Mouse (Mus musculus) MN1 (cell line): Measurements from ENCODE around the gene Rap1b.

Experiments used
- DNase-seq: peaks from one replicate; pipeline ENCODE4 v3.0.0-alpha.2; 2016; ENCODE audit warnings: low spot score

Rap1b gene

DNA sequence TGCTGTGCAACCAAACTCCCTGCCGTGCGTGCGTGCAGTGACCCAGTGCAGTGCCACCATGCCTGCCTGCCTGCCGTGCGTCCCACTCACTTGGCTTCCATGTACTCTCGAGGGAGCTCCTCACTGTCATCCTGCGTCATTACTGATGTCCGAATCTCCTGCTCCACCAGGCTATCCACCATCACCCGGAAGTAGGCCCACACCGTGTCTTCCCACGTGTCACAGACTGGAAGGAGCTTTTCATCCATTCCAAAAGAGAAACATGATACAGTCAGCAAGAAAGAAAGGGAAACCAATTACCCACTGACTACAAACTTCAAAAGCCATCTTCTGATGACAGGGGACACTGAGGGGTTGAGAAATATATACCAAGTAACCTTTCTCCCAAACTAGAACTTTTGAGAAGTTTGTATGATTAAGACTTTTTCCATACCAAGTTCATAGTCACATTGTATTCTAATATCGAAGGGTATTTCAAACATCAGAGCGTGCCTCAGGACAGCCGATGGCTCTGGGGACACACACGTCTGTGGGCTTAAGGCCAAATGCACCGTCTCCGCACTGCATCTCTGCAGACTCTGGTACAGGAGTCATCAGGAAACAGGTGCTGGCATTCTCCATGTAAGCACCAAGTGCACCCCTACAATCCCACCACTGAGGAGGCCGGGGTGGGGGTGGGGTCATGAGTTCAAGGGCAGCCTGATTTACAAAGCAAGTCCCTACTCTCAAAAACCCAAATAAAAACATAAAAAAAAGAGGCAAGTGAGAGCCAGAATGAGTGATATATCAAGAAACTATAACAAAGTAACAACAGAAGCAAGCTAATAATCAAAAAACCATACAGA lies 75.3 kb downstream of the Rap1b start:
- DNase-seq: no peak

DNA sequence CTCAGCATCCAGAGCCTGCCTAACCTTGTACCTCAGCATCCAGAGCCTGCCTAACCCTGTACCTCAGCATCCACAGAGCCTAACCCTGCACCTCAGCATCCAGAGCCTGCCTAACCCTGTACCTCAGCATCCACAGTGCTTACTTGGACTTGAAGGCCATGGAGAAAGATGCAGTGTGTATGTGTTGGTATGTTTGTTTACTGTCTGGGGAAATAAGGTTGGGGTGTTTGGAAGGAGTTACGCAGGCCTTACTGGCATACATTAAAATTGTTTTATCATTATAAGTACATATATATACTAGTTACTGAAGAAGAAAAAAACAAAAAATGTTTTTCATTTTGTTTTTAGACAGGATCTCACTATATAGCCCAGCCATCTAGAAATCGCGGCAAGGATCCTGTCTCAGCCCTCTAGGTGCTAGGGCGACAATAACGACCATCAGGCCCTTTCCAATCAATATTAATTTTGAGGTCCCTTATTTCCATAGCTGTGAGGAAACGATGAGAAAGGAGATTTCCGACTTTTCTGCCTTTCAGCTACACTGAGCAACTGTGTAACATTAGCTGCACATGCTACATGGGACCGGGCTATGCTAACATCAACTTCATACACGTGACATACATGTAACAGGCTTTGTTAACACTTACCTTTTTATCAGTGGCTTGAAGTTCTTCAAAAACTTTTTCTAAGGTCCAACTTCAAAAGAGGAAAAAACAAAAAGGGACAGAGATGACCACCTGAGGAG lies 76.1 kb downstream of the Rap1b start:
- DNase-seq: no peak

DNA sequence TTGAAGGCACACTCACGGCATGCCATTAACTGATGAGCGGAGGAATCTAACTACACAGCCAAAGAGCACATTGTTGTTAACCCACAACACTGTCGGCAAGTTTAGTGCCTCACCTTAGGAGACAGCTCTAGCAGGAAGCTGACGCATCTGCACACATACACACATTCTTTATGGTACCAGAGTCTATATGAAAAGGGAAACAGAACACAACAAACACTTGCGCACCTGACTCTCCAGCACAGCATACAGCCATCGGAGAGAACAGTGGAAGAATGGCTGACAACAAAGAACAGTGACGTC lies 77.7 kb downstream of the Rap1b start:
- no peak for DNase-seq

DNA sequence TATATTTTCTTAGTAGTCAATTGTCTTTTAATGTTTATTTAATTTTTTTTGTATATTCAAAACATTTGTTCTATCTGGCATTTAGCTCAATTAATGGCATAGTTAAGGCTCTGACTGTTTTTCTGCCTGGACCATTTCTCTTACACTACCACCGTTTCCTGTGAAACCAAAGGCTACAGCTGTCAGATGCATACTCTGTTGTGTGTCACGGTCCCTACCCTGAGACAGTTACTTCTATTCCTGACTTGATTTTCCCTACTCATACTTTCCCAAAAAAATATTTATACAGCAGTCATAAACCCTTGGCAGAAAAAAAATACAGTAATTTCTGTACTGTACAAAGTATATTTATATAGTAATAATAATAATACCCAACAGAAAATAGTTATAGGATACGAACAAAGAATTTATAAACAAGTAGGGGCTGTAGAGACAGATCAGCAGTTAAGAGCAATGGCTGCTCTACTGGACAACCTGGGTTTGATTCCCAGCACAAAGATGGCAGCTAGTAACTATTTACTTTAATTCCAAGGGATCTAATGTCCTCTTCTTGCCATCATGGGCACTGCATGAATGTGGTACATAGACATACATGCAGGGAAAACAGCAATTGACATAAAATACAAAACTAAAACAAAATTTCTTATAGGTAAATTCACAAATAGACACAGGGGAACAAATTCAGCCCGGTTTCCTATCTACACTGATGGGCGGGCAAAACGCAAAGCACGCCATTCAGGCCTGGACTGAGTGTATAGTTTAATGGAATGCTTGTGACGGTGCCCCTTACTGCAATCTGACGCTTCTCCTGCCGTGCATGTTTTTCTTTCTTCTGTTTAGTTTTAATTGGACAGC lies 78.3 kb downstream of the Rap1b start:
- DNase-seq: no peak

DNA sequence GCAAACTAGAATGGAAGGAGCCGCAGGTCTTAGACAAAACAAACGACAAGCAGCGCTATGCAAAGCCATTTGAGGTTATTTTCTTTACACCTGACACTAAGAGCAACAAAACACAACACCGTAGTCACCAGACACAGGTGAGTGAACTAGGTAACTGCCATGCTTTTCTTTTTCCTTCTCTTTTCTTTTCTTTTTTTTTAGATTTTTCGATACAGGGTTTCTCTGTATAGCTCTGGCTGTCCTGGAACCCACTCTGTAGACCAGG lies 79.0 kb downstream of the Rap1b start:
- DNase-seq: no peak

DNA sequence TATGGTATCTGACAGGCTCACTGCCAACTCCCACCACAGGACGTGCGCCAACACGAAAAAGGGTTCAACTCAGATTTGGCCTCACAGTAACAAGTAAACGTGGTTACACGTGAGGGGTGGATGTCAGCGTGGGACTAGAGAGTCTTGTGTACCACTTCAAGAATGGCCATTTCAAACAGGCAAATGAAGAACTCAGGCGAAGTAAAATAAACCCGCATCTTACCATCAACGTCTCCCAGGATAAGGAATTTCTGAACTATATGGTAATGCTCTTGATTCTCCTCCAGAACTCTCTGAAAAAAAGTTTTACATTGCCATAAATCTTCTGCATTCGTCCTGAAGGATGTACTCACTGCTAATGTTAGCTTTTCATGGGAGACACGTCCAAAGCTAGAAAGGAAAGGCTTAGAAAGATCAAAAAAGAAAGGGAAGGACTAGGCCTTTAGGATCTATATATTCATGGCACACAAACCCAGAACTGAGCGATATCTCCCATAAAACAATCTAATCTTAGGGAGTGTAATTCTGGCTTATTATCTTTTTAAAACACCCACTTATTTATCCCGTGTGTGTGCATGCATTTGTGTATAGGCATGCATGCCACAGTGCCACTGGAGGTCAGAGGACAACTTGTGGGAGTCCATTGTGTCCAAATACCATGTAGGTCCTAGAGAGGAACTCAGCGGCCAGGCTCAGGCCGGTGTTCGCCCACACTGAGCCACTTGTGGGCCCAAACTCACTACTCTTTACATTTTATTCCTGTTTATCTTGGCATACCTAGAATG lies 79.5 kb downstream of the Rap1b start:
- DNase-seq: no peak

DNA sequence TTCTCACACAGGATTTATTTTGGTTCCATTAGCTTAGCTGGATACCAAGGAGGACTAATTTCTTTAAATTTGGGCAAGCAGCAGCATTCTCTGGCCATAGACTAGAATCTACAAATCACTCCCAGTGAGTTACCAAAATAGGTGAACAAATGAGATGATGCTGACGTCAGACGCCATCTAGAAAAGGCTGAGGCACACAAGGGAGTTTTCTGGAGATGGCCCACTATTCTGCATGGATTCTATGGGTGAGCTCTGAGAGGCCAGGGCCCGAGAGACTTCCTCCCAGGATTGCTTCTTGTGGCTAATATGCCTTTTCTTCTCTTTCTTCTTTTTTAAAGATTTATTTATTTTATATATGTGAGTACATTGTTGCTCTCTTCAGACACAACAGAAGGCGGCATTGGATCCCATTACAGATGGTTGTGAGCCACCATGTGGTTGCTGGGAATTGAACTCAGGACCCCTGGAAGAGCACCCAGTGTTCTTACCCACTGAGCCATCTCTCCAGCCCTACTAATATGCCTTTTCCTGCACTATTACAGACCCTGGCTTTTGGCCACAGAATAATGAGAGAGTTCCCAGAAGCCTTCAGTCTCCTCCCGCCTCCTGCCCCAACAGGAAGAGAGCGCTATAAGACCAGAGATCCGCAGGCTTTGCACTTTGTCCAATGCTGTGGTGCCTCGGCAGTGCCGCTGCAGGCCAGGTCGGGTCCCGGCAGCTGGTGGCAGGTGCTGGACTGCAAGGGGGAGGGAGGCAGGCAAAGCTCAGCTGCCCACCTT lies 80.5 kb downstream of the Rap1b start:
- no peak for DNase-seq

DNA sequence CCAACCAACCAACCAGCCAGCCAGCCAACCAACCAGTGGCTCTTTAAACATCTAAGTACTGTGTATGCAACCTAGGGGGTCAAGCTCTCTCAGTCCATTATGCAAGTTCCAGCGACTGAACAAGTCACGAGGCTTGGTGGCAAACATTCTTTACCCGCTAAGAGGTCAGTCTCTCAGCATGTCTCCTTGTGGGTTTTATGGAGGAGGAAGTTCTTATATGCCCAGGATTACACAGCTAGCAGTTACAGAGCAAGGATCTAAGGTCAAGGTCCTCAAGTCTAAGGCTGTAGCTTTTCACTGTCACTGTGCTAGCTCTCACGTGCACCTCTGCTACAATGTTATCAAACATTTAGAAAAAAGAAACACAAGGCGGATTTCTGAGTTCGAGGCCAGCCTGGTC lies 81.2 kb downstream of the Rap1b start:
- DNase-seq: no peak
